ENCODE assay signal across 23 mouse cellular contexts in genomic region chr1:20879361-20879760, GRCm38 (mm10). TPM values are rescaled to one million over a fixed set of nuclear protein-coding genes. Genes with fewer than 3 reads are reported as not detected.
A peak's percentile ranks its signal among the peaks of the same experiment; 100 is the strongest.
DNase-seq lines count a peak whose midpoint lies in the region; ATAC-seq lines count a peak whose summit lies in the region.
"Had no signal": no experiment of that assay in that cellular context is flagged by ENCODE, and none has a peak within 500 bp of the region (broad histone marks: within the 10 kb centered on the region; RNA-seq: fewer than 3 reads in every experiment).

No protein-coding gene starts in this region.

- 72% methylated on average over 4 of the region's 4 CpGs for WGBS in heart, embryonic 16.5 days
- WGBS in intestine, embryonic 16.5 days = 83% methylated on average over 4 of the region's 4 CpGs
- WGBS in lung, embryonic 15.5 days = 78% methylated on average over 4 of the region's 4 CpGs

- H3K4me3 ChIP-seq in heart, embryonic 16.5 days (ENCODE audit: low read length) = no peak overlapping the region
- H3K4me3 ChIP-seq in intestine, embryonic 16.5 days (ENCODE audit: low read length) = no peak overlapping the region
- H3K4me3 ChIP-seq in lung, embryonic 15.5 days = no peak overlapping the region
- H3K4me3 ChIP-seq: forebrain, embryonic 15.5 days; hindbrain, embryonic 13.5 days; limb, embryonic 15.5 days; liver, embryonic 15.5 days; midbrain, embryonic 15.5 days; neural tube, embryonic 12.5 days had no signal

- H3K36me3 ChIP-seq in heart, embryonic 16.5 days (ENCODE audit: control insufficient read depth, insufficient read depth) = no peaks in the 10 kb centered on the region
- no peaks in the 10 kb centered on the region for H3K36me3 ChIP-seq in intestine, embryonic 16.5 days (ENCODE audit: control insufficient read depth, insufficient read depth, low read length)
- H3K36me3 ChIP-seq in lung, embryonic 15.5 days = no peaks in the 10 kb centered on the region
- H3K36me3 ChIP-seq: forebrain, embryonic 15.5 days; hindbrain, embryonic 13.5 days; limb, embryonic 15.5 days; liver, embryonic 15.5 days; midbrain, embryonic 15.5 days; neural tube, embryonic 12.5 days had no signal

- H3K9ac ChIP-seq in heart, embryonic 16.5 days (ENCODE audit: low read length) = no peak overlapping the region
- no peak overlapping the region for H3K9ac ChIP-seq in intestine, embryonic 16.5 days (ENCODE audit: low read depth, low read length)
- no peak overlapping the region for H3K9ac ChIP-seq in lung, embryonic 15.5 days
- H3K9ac ChIP-seq: forebrain, embryonic 15.5 days; hindbrain, embryonic 13.5 days; limb, embryonic 15.5 days; liver, embryonic 15.5 days; midbrain, embryonic 15.5 days; neural tube, embryonic 12.5 days had no signal

- intact Hi-C loops in heart, postnatal 36 days (cut with DNase I) = no loop called here

- no peak for DNase-seq in heart, postnatal 36 days
- DNase-seq in lung, postnatal 36 days = peak; percentile 78
- no peak for DNase-seq in kidney, adult 9 months
- DNase-seq in kidney, postnatal 4 days = no peak
- DNase-seq: adrenal gland, postnatal 14 days; cerebellum, adult 2 months; gastrocnemius, postnatal 14 days; heart, adult 18-20 months; kidney, adult 8-10 months; kidney, postnatal 25 days; right cerebral cortex, postnatal 25 days; spleen, adult 18-20 months; thymus, postnatal 14 days had no signal

- no peak overlapping the region for H3K4me2 ChIP-seq in heart, embryonic 16.5 days (ENCODE audit: low read depth, low read length)
- no peak overlapping the region for H3K4me2 ChIP-seq in intestine, embryonic 16.5 days (ENCODE audit: low read depth, low read length)
- no peak overlapping the region for H3K4me2 ChIP-seq in lung, embryonic 15.5 days
- H3K4me2 ChIP-seq: forebrain, embryonic 15.5 days; hindbrain, embryonic 13.5 days; limb, embryonic 15.5 days; liver, embryonic 15.5 days; midbrain, embryonic 15.5 days; neural tube, embryonic 12.5 days had no signal

- no peaks in the 10 kb centered on the region for H3K27me3 ChIP-seq in heart, embryonic 16.5 days (ENCODE audit: control insufficient read depth, insufficient read depth, low read length)
- no peaks in the 10 kb centered on the region for H3K27me3 ChIP-seq in intestine, embryonic 16.5 days (replicated peaks; ENCODE audit: control insufficient read depth, insufficient read depth, low read length)
- H3K27me3 ChIP-seq in lung, embryonic 15.5 days = no peaks in the 10 kb centered on the region
- H3K27me3 ChIP-seq: forebrain, embryonic 15.5 days; hindbrain, embryonic 13.5 days; limb, embryonic 15.5 days; liver, embryonic 15.5 days; midbrain, embryonic 15.5 days; neural tube, embryonic 12.5 days had no signal

- peak; percentile 60; the same call in 1 of the 2 replicates for ATAC-seq in heart, embryonic 16.5 days (replicated peaks; ENCODE audit: extremely low read depth, insufficient read depth, low FRiP score)
- ATAC-seq in intestine, embryonic 16.5 days = 0 out of 2 replicates have a peak, but pooled peaks have one; percentile 26
- peak; percentile 78 for ATAC-seq in lung, embryonic 15.5 days (ENCODE audit: borderline replicate concordance, extremely low read depth, low FRiP score, low TSS enrichment)
- ATAC-seq: CD4-positive, CD25-positive, alpha-beta regulatory T cell, adult 4 months; forebrain, embryonic 15.5 days; midbrain, embryonic 15.5 days had no signal

- H3K4me1 ChIP-seq in heart, embryonic 16.5 days (ENCODE audit: control insufficient read depth, insufficient read depth, low read length) = peaks cover 3% of the 10 kb centered on the region; the same call in 1 of the 2 replicates
- H3K4me1 ChIP-seq in intestine, embryonic 16.5 days (ENCODE audit: control insufficient read depth, insufficient read depth, low read length) = no peaks in the 10 kb centered on the region
- 0 out of 2 replicates have a peak, but pooled peaks cover 3% of the 10 kb centered on the region for H3K4me1 ChIP-seq in lung, embryonic 15.5 days
- H3K4me1 ChIP-seq: forebrain, embryonic 15.5 days; limb, embryonic 15.5 days; liver, embryonic 15.5 days; midbrain, embryonic 15.5 days; neural tube, embryonic 12.5 days had no signal

- H3K9me3 ChIP-seq in heart, embryonic 16.5 days (replicated peaks; ENCODE audit: control insufficient read depth, low read length) = no peaks in the 10 kb centered on the region
- no peaks in the 10 kb centered on the region for H3K9me3 ChIP-seq in intestine, embryonic 16.5 days (ENCODE audit: control insufficient read depth, low read length)
- H3K9me3 ChIP-seq in lung, embryonic 15.5 days = no peaks in the 10 kb centered on the region
- H3K9me3 ChIP-seq: forebrain, embryonic 15.5 days; hindbrain, embryonic 13.5 days; limb, embryonic 15.5 days; liver, embryonic 15.5 days; midbrain, embryonic 15.5 days; neural tube, embryonic 12.5 days had no signal

- no peak overlapping the region for H3K27ac ChIP-seq in heart, embryonic 16.5 days (ENCODE audit: low read length)
- H3K27ac ChIP-seq in intestine, embryonic 16.5 days (ENCODE audit: low read length) = no peak overlapping the region
- H3K27ac ChIP-seq in lung, embryonic 15.5 days = no peak overlapping the region
- H3K27ac ChIP-seq: forebrain, embryonic 15.5 days; hindbrain, embryonic 13.5 days; limb, embryonic 15.5 days; liver, embryonic 15.5 days; midbrain, embryonic 15.5 days; neural tube, embryonic 12.5 days had no signal

RNA-seq across cellular contexts. Expression of gene Paqr8, which starts 11.0 kb away (rescaled TPM):
- 2.0 and 2.5 TPM in 2 replicates for polyA plus RNA-seq in heart, embryonic 16.5 days (2015; fragmentation: Nextera tagmentation; extraction: Ambion mirVana)
- total RNA-seq in heart, postnatal 36 days (2021) = 1 to 10 TPM; 1.5 to 1.8 TPM
- polyA plus RNA-seq in intestine, embryonic 16.5 days (2015; fragmentation: Nextera tagmentation; extraction: Ambion mirVana) = 6.1 and 6.2 TPM in 2 replicates
- 4.2 and 5.0 TPM in 2 replicates for polyA plus RNA-seq in lung, embryonic 15.5 days (2015; fragmentation: Nextera tagmentation; extraction: Ambion mirVana)

RNA-seq across cellular contexts. Expression of gene Mcm3, which starts 59.2 kb away (rescaled TPM):
- polyA plus RNA-seq in heart, embryonic 16.5 days (2015; fragmentation: Nextera tagmentation; extraction: Ambion mirVana) = 84.3 and 91.8 TPM in 2 replicates
- 1 to 10 TPM; 3.5 to 6.1 TPM for total RNA-seq in heart, postnatal 36 days (2021)
- polyA plus RNA-seq in intestine, embryonic 16.5 days (2015; fragmentation: Nextera tagmentation; extraction: Ambion mirVana) = 103 and 121 TPM in 2 replicates
- 174 TPM in 2 replicates for polyA plus RNA-seq in lung, embryonic 15.5 days (2015; fragmentation: Nextera tagmentation; extraction: Ambion mirVana)

Comparison
In these comparisons a context has a peak if more than half of its experiments do, and no peak if none do; other contexts are left out.
1. ATAC-seq: peak in every context shown above with its lines; median percentile 78 in lung, embryonic 15.5 days; 60 in heart, embryonic 16.5 days; 26 in intestine, embryonic 16.5 days.